ENCODE assay signal across 13 mouse cellular contexts in the genomic region with DNA sequence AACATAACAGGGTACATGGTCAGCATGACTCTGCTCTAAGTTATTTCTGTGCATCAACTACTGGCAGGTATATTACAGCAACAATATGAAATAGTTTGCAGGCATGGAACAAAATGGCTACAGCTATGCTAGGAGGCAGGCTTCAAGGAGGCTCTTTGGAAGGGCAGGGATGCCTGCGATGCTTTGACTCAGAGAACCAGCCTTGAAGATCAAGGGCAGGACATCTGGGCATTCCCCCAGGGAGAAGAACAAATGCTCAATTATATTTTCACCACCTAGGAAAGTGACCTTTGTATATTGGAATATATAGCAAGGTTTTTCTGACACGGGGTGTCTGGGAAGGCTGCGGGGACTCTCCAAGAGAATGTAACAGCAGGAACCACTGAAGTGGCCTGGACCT.
"Had no signal": no experiment of that assay in that cellular context is flagged by ENCODE, and none has a peak within 500 bp of the region (broad histone marks: within the 10 kb centered on the region; RNA-seq: fewer than 3 reads in every experiment).

No protein-coding gene starts in this region.

- DNase-seq: gastrocnemius, adult 2 months; gastrocnemius, postnatal 10 days; gastrocnemius, postnatal 25 days; heart, adult 18-20 months; heart, postnatal 10 days; heart, postnatal 4 days; kidney, adult 18-20 months; kidney, adult 8-10 months; kidney, postnatal 10 days; kidney, postnatal 25 days; kidney, postnatal 4 days; liver; liver, embryonic 13.5 days had no signal
